Mouse (Mus musculus) heart, postnatal 0 days (tissue): ENCODE data around the gene Trim30a. TPM values are rescaled to one million over a fixed set of nuclear protein-coding genes. Genes with fewer than 3 reads are reported as not detected.
A peak's percentile ranks its signal among the peaks of the same experiment; 100 is the strongest.

Source experiments
- ATAC-seq: fragments of 200-750 bp; cut with Nextera tagmentation; 2 replicates; pipeline ENCODE4 v1.8.0; 2017; ENCODE audit warnings: low read depth, moderate number of reproducible peaks, moderate library complexity; ENCODE audit not compliant: insufficient read depth
- DNase-seq: peaks from one replicate; pipeline ENCODE4 v3.0.0-alpha.2; 2016; ENCODE audit warnings: low spot score
- H3K27ac ChIP-seq: fragments of 300-500 bp; sonication (generic); 2 replicates; pipeline ENCODE4 v1.5.1; 2014; ENCODE audit warnings: low read depth, mild to moderate bottlenecking
- H3K27me3 ChIP-seq: fragments of 300-500 bp; sonication (generic); 2 replicates; pipeline ENCODE4 v1.6.1; 2014; ENCODE audit warnings: low read length, mixed read lengths; ENCODE audit not compliant: control insufficient read depth, insufficient read depth
- H3K36me3 ChIP-seq: fragments of 300-500 bp; sonication (generic); replicated peaks from 2 replicates; pipeline ENCODE4 v1.6.1; 2014; ENCODE audit warnings: low read length, mixed read lengths; ENCODE audit not compliant: control insufficient read depth, insufficient read depth
- H3K4me1 ChIP-seq: fragments of 300-500 bp; sonication (generic); 2 replicates; pipeline ENCODE4 v1.6.1; 2014; ENCODE audit warnings: antibody characterized with exemption; ENCODE audit not compliant: control insufficient read depth, insufficient read depth
- H3K4me2 ChIP-seq: fragments of 300-500 bp; sonication (generic); 2 replicates; pipeline ENCODE4 v1.6.1; 2014; ENCODE audit warnings: low read depth, mild to moderate bottlenecking, low read length, moderate library complexity
- H3K4me3 ChIP-seq: fragments of 300-500 bp; sonication (generic); 2 replicates; pipeline ENCODE4 v1.5.1; 2014; ENCODE audit warnings: low read depth, low read length
- H3K9ac ChIP-seq: fragments of 300-500 bp; sonication (generic); replicated peaks from 2 replicates; pipeline ENCODE4 v1.6.1; 2014; ENCODE audit warnings: low read depth, low read length, mixed read lengths
- H3K9me3 ChIP-seq: fragments of 300-500 bp; sonication (generic); replicated peaks from 2 replicates; pipeline ENCODE4 v1.6.1; 2016; ENCODE audit warnings: low read length; ENCODE audit not compliant: control insufficient read depth
- CTCF ChIP-seq: IDR thresholded peaks from 2 replicates; pipeline ENCODE4 v1.5.1; 2016; ENCODE audit warnings: antibody characterized with exemption, control low read depth, low read depth
- EP300 ChIP-seq: IDR thresholded peaks from 2 replicates; pipeline ENCODE4 v1.6.1; 2016; ENCODE audit warnings: antibody characterized with exemption, low read depth
- WGBS: fragments of 180-500 bp; shearing (Covaris S2); extraction: QIAGEN DNeasy Blood & Tissue Kit; methylation state at CpG from one replicate; pipeline ENCODE4 v1.1.7; 2014; 5-methylcytosine and 5-hydroxymethylcytosine counted together
- polyA plus RNA-seq: library from polyadenylated mRNA; unstranded; fragments of >200 nt; fragmentation: Nextera tagmentation; extraction: Ambion mirVana; gene quantifications from 2 replicates; pipeline ENCODE4 v1.2.1, GENCODE M21; 2015
- total RNA-seq: library from RNA; depleted of rRNA; stranded (reverse); fragments of >200 nt; gene quantifications from 2 replicates; pipeline ENCODE4 v1.2.3, GENCODE M21; 2014; ENCODE audit warnings: low replicate concordance

Gene Trim30a
- total and polyA plus RNA-seq, 2 experiments from 2014 or later = 1.5 to 8.9 TPM

GRCm38 (mm10) chr7:104445961-104446645 is 18.9 kb downstream of the Trim30a start:
- H3K27me3 ChIP-seq = no peaks in the 10 kb centered on the region
- no peak overlapping the region for H3K9ac ChIP-seq
- peak overlapping the region; percentile 83 for H3K27ac ChIP-seq
- peak; percentile 76 for ATAC-seq
- no peaks in the 10 kb centered on the region for H3K36me3 ChIP-seq
- 50% methylated on average over 2 of the region's 2 CpGs for WGBS
- H3K9me3 ChIP-seq = no peaks in the 10 kb centered on the region
- TF ChIP-seq EP300 (no peak; the same call in 1 of the 2 replicates), CTCF (peak; percentile 39)
- peak overlapping the region; percentile 24 for H3K4me3 ChIP-seq
- DNase-seq = peak; percentile 30
- H3K4me1 ChIP-seq = no peaks in the 10 kb centered on the region
- peak overlapping the region; percentile 41 for H3K4me2 ChIP-seq

- ATAC-seq (no peak), DNase-seq (no peak)
- TF ChIP-seq CTCF (no peak), EP300 (no peak)
- Histone ChIP-seq H3K27ac (no peak overlapping the region), H3K4me2 (no peak overlapping the region), H3K27me3 (no peaks in the 10 kb centered on the region), H3K36me3 (no peaks in the 10 kb centered on the region), H3K9ac (no peak overlapping the region), H3K4me1 (no peaks in the 10 kb centered on the region), H3K9me3 (no peaks in the 10 kb centered on the region), H3K4me3 (no peak overlapping the region)
- WGBS = 73% methylated on average over 3 of the region's 3 CpGs
Observed at GRCm38 (mm10) chr7:104404460-104404950, 60.5 kb downstream of the Trim30a start.

GRCm38 (mm10) chr7:104401140-104401539 is 63.9 kb downstream of the Trim30a start:
- Histone ChIP-seq H3K27ac (no peak overlapping the region), H3K9ac (no peak overlapping the region), H3K4me3 (no peak overlapping the region), H3K9me3 (no peaks in the 10 kb centered on the region), H3K36me3 (no peaks in the 10 kb centered on the region), H3K27me3 (no peaks in the 10 kb centered on the region), H3K4me1 (no peaks in the 10 kb centered on the region), H3K4me2 (no peak overlapping the region)
- TF ChIP-seq EP300 (no peak), CTCF (no peak)
- no peak for DNase-seq
- ATAC-seq = no peak

- Histone ChIP-seq H3K4me1 (no peaks in the 10 kb centered on the region), H3K4me3 (no peak within 1 kb of the TSS), H3K9ac (no peak within 1 kb of the TSS), H3K4me2 (no peak within 1 kb of the TSS), H3K27ac (no peak within 1 kb of the TSS), H3K36me3 (no peaks in the 10 kb centered on the region), H3K9me3 (no peaks in the 10 kb centered on the region), H3K27me3 (no peaks in the 10 kb centered on the region)
- 58% methylated on average over 1 of the region's 1 CpGs for WGBS
- TF ChIP-seq EP300 (no peak), CTCF (no peak)
- DNase-seq (no peak), ATAC-seq (no peak)
Observed at GRCm38 (mm10) chr7:104400698-104401097, 64.3 kb downstream of the Trim30a start, which contains the start of gene Trim30c. Gene Trim30c (minus strand): TSS chr7:104400837.

- Histone ChIP-seq H3K9ac (no peak overlapping the region), H3K4me1 (no peaks in the 10 kb centered on the region), H3K27ac (no peak overlapping the region), H3K4me2 (no peak overlapping the region), H3K4me3 (no peak overlapping the region), H3K9me3 (no peaks in the 10 kb centered on the region), H3K36me3 (no peaks in the 10 kb centered on the region), H3K27me3 (no peaks in the 10 kb centered on the region)
- TF ChIP-seq EP300 (no peak), CTCF (no peak)
- whole genome bisulfite sequencing = 63% methylated on average over 1 of the region's 1 CpGs
- no peak for DNase-seq
- no peak for ATAC-seq
Observed at GRCm38 (mm10) chr7:104398492-104398891, 66.5 kb downstream of the Trim30a start.
